Mouse (Mus musculus): ENCODE data around the gene Vdr. TPM values are rescaled to one million over a fixed set of nuclear protein-coding genes. Genes with fewer than 3 reads are reported as not detected.

Vdr gene
- total and polyA plus RNA-seq, 3 experiments: 1.1 to 2.3 (median 2.0) TPM

DNA sequence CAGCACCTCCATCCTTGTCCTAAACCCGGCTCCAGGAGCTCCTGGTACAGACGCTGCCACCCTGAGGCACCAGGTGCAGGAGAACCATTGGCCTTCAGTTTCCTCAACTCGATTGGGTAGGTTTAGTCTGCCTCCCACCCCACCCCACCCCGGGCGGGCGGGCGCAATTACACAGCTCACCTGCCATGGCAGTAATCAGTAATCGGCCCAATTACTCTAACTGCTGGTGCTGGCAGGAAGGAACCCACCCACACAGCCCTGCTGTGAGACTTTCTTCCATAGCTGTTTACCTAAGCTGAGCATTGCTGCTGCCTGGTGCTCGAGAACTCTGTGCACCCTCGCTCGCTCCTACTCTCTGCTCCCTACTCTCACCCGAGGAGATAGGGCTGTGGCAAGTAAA is 22.0 kb upstream of the Vdr start:
- Histone ChIP-seq H3K9ac (ENCODE audit: low read depth, low read length) (no peak overlapping the region), H3K27me3 (ENCODE audit: control insufficient read depth, insufficient read depth, low read length) (no peaks in the 10 kb centered on the region), H3K4me3 (no peak overlapping the region), H3K27ac (no peak overlapping the region), H3K79me2 (replicated peaks; ENCODE audit: control insufficient read depth, insufficient read depth, low read length) (no peaks in the 10 kb centered on the region), H3K36me3 (ENCODE audit: control insufficient read depth, insufficient read depth, low read length) (no peaks in the 10 kb centered on the region), H3K4me1 (ENCODE audit: control insufficient read depth, insufficient read depth, low read length) (no peaks in the 10 kb centered on the region)
- WGBS: 78% methylated on average over 12 of the region's 12 CpGs
- DNase-seq: no peak
- intact Hi-C loops (cut with DNase I): no loop called here
- TF ChIP-seq EP300 (IDR thresholded peaks at IDR 0.05; ENCODE audit: insufficient read depth, low read depth, low read length): no peak
- TF ChIP-seq POLR2A (IDR thresholded peaks at IDR 0.05; ENCODE audit: insufficient read depth, low read depth, low read length): no peak
- no peak for TF ChIP-seq CTCF (IDR thresholded peaks at IDR 0.05)

DNA sequence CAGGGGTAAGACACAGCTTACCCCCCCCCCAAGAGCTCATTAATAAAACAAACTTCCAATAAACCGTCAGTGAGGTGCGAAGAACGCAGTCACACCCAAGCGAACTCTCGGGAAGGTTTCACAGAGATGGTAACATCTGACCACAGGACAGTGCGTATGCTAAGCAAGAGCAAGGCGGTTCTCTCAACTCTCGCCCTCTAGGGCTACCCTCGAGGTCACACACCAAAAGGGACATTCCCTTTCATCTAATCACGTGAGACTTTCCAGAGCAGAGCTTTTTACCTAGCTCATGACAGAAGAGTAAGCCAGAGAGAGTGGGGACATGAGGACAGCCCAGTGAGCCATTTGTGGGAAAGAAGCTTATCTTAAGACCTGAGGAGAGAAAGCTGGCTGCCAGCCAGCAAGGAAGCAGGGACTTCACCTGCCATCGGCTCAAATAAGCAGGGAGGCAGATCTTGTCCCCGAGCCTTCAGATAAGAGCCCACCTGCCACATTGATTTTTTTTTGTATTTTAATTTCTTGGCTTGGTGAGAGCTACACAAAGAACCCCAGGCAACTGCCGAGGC is 18.9 kb upstream of the Vdr start:
- H3K79me2 ChIP-seq (replicated peaks; ENCODE audit: control insufficient read depth, insufficient read depth, low read length): no peaks in the 10 kb centered on the region
- H3K27ac ChIP-seq: no peak overlapping the region
- DNase-seq: no peak
- 50% methylated on average over 13 of the region's 13 CpGs for WGBS
- no peak overlapping the region for H3K9ac ChIP-seq (ENCODE audit: low read depth, low read length)
- no peak for TF ChIP-seq CTCF (IDR thresholded peaks at IDR 0.05)
- TF ChIP-seq POLR2A (IDR thresholded peaks at IDR 0.05; ENCODE audit: insufficient read depth, low read depth, low read length): no peak
- no peak for TF ChIP-seq EP300 (IDR thresholded peaks at IDR 0.05; ENCODE audit: insufficient read depth, low read depth, low read length)
- no peak overlapping the region for H3K4me3 ChIP-seq
- no peaks in the 10 kb centered on the region for H3K4me1 ChIP-seq (ENCODE audit: control insufficient read depth, insufficient read depth, low read length)
- no peaks in the 10 kb centered on the region for H3K36me3 ChIP-seq (ENCODE audit: control insufficient read depth, insufficient read depth, low read length)
- intact Hi-C loops (cut with DNase I): no loop called here
- no peaks in the 10 kb centered on the region for H3K27me3 ChIP-seq (ENCODE audit: control insufficient read depth, insufficient read depth, low read length)

DNA sequence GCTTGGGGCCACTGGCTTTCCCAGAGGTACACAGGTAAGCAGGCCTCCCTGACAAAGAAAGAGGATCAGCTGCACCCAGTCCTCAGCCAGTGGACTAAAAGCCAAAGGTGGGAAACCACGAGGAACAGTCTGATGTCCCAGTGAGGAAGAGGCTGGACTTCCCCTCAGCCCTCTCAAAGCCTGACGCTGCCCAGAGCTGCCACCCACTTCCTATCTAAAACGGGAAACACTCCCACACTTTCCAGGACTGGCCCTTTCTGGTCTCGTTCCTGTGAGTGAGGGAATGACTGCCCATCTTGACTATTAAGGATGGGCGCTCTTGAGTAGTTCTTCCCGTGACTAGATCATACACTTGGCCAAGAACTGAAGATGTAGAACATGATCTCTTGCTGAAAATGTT is 17.4 kb upstream of the Vdr start:
- H3K27ac ChIP-seq: no peak overlapping the region
- H3K27me3 ChIP-seq (ENCODE audit: control insufficient read depth, insufficient read depth, low read length): no peaks in the 10 kb centered on the region
- no peak overlapping the region for H3K9ac ChIP-seq (ENCODE audit: low read depth, low read length)
- DNase-seq: no peak
- H3K79me2 ChIP-seq (replicated peaks; ENCODE audit: control insufficient read depth, insufficient read depth, low read length): no peaks in the 10 kb centered on the region
- H3K4me3 ChIP-seq: no peak overlapping the region
- H3K36me3 ChIP-seq (ENCODE audit: control insufficient read depth, insufficient read depth, low read length): no peaks in the 10 kb centered on the region
- intact Hi-C loops (cut with DNase I): no loop called here
- H3K4me1 ChIP-seq (ENCODE audit: control insufficient read depth, insufficient read depth, low read length): no peaks in the 10 kb centered on the region
- WGBS: 31% methylated on average over 6 of the region's 6 CpGs
- TF ChIP-seq EP300 (IDR thresholded peaks at IDR 0.05; ENCODE audit: insufficient read depth, low read depth, low read length): no peak
- no peak for TF ChIP-seq POLR2A (IDR thresholded peaks at IDR 0.05; ENCODE audit: insufficient read depth, low read depth, low read length)
- TF ChIP-seq CTCF (IDR thresholded peaks at IDR 0.05): no peak

DNA sequence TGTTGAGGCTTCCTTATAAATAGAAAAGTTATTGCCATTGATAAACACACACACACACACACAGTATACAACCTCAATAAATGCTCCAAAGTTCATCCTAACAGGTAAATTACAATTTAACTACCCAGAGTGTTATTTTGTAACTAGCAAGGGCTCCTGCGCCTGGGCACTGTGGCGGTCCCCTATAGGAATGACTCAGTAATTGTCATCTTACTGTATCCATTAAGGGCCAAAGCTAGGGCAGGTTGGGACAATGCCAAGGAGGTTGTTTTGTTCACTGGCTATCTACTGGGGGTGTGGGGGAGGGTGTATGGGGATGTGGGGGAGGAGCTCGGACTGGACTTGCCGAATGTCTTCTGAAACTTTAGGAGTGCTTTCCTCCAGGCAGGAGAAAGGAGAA is 16.6 kb upstream of the Vdr start:
- Histone ChIP-seq H3K36me3 (ENCODE audit: control insufficient read depth, insufficient read depth, low read length) (no peaks in the 10 kb centered on the region), H3K27ac (no peak overlapping the region), H3K79me2 (replicated peaks; ENCODE audit: control insufficient read depth, insufficient read depth, low read length) (no peaks in the 10 kb centered on the region), H3K4me3 (no peak overlapping the region), H3K27me3 (ENCODE audit: control insufficient read depth, insufficient read depth, low read length) (no peaks in the 10 kb centered on the region), H3K9ac (ENCODE audit: low read depth, low read length) (no peak overlapping the region), H3K4me1 (ENCODE audit: control insufficient read depth, insufficient read depth, low read length) (no peaks in the 10 kb centered on the region)
- DNase-seq: no peak
- TF ChIP-seq CTCF (IDR thresholded peaks at IDR 0.05) (no peak), POLR2A (IDR thresholded peaks at IDR 0.05; ENCODE audit: insufficient read depth, low read depth, low read length) (no peak), EP300 (IDR thresholded peaks at IDR 0.05; ENCODE audit: insufficient read depth, low read depth, low read length) (no peak)
- WGBS: 38% methylated on average over 4 of the region's 4 CpGs
- intact Hi-C loops (cut with DNase I): no loop called here

DNA sequence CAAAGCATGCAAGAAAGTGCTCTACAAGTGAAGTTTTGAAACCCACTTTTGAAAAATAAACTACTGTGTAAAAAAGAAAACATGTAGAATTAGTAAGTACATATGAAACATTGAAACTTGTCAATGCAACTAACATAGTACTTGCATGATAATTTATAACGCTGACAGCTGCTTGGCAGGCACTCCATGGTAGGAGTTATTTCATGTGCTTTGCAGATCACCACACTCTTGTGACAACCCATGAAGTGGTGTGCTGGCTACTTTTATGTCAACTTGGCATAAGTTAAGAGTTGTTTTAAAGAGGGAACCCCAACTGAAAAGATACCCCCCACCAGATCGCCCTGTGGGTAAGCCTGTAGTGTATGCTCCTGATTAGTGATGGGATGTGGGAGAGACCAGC is 12.0 kb upstream of the Vdr start:
- Histone ChIP-seq H3K27ac (no peak overlapping the region), H3K9ac (ENCODE audit: low read depth, low read length) (no peak overlapping the region), H3K27me3 (ENCODE audit: control insufficient read depth, insufficient read depth, low read length) (no peaks in the 10 kb centered on the region), H3K4me3 (no peak overlapping the region), H3K4me1 (ENCODE audit: control insufficient read depth, insufficient read depth, low read length) (no peaks in the 10 kb centered on the region), H3K36me3 (ENCODE audit: control insufficient read depth, insufficient read depth, low read length) (no peaks in the 10 kb centered on the region), H3K79me2 (replicated peaks; ENCODE audit: control insufficient read depth, insufficient read depth, low read length) (no peaks in the 10 kb centered on the region)
- WGBS: 50% methylated on average over 2 of the region's 2 CpGs
- intact Hi-C loops (cut with DNase I): no loop called here
- DNase-seq: no peak
- TF ChIP-seq POLR2A (IDR thresholded peaks at IDR 0.05; ENCODE audit: insufficient read depth, low read depth, low read length) (no peak), CTCF (IDR thresholded peaks at IDR 0.05) (no peak), EP300 (IDR thresholded peaks at IDR 0.05; ENCODE audit: insufficient read depth, low read depth, low read length) (no peak)

DNA sequence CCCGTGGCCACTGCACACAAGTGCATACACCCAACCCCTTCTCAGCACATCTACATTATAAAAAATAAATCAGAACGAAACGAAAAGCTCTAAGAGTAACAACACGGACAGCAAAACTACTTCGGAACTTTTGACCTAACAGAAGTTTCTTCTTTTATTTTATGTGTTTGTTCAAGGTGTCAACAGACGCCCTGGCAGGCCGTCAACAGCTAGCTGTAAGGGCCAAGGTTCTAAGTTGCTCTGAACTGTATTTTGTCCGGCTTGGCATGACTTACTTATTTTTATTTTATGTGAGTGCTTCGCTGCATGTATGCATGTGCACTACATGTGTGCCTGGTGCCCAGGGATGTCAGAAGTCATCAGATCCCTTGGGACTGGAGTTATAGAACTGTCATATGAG is 11.4 kb upstream of the Vdr start:
- no peak overlapping the region for H3K9ac ChIP-seq (ENCODE audit: low read depth, low read length)
- no peaks in the 10 kb centered on the region for H3K79me2 ChIP-seq (replicated peaks; ENCODE audit: control insufficient read depth, insufficient read depth, low read length)
- intact Hi-C loops (cut with DNase I): no loop called here
- no peak overlapping the region for H3K4me3 ChIP-seq
- TF ChIP-seq POLR2A (IDR thresholded peaks at IDR 0.05; ENCODE audit: insufficient read depth, low read depth, low read length): no peak
- no peak for TF ChIP-seq CTCF (IDR thresholded peaks at IDR 0.05)
- TF ChIP-seq EP300 (IDR thresholded peaks at IDR 0.05; ENCODE audit: insufficient read depth, low read depth, low read length): no peak
- no peaks in the 10 kb centered on the region for H3K36me3 ChIP-seq (ENCODE audit: control insufficient read depth, insufficient read depth, low read length)
- 85% methylated on average over 9 of the region's 9 CpGs for whole genome bisulfite sequencing
- no peaks in the 10 kb centered on the region for H3K4me1 ChIP-seq (ENCODE audit: control insufficient read depth, insufficient read depth, low read length)
- H3K27ac ChIP-seq: no peak overlapping the region
- no peaks in the 10 kb centered on the region for H3K27me3 ChIP-seq (ENCODE audit: control insufficient read depth, insufficient read depth, low read length)
- DNase-seq: no peak

All from heart, adult 2 months (tissue).